Mouse (Mus musculus): ENCODE measurements at regions not wholly inside any gene's neighbourhood (a gene's known extent, or its start where the extent isn't known, plus 50 kb on each side); places are given as distances from the start of the nearest gene placed in this dataset.

GRCm38 (mm10) chr19:14084726-14085125 lies 171.4 kb downstream of the Olfr1505 start:
- TF ChIP-seq FLI1 (IDR thresholded peaks at IDR 0.05; ENCODE audit: low read length) (no peak), GATA1 (IDR thresholded peaks at IDR 0.05; ENCODE audit: borderline replicate concordance, low read length) (no peak)

All from megakaryocyte, embryonic 14.5 days (primary cell).